Mouse (Mus musculus) heart, embryonic 10.5 days (tissue): ENCODE measurements around the gene Retreg1. TPM values are rescaled to one million over a fixed set of nuclear protein-coding genes. Genes with fewer than 3 reads are reported as not detected.

Experiments used
- DNase-seq: peaks from one replicate; pipeline ENCODE4 v3.0.0-alpha.2; 2017; ENCODE audit warnings: low spot score
- H3K27ac ChIP-seq: fragments of 300-500 bp; sonication (generic); 2 replicates; pipeline ENCODE4 v1.5.1; 2016; ENCODE audit warnings: mild to moderate bottlenecking
- H3K27me3 ChIP-seq: fragments of 300-500 bp; sonication (generic); 2 replicates; pipeline ENCODE4 v1.6.1; 2016; ENCODE audit warnings: mild to moderate bottlenecking; ENCODE audit not compliant: poor library complexity, insufficient read depth, severe bottlenecking
- H3K36me3 ChIP-seq: fragments of 300-500 bp; sonication (generic); 2 replicates; pipeline ENCODE4 v1.6.1; 2016; ENCODE audit warnings: mild to moderate bottlenecking, moderate library complexity
- H3K4me1 ChIP-seq: fragments of 300-500 bp; sonication (generic); 2 replicates; pipeline ENCODE4 v1.6.1; 2016; ENCODE audit warnings: mild to moderate bottlenecking
- H3K4me3 ChIP-seq: fragments of 300-500 bp; sonication (generic); 2 replicates; pipeline ENCODE4 v1.5.1; 2016; ENCODE audit warnings: mild to moderate bottlenecking, moderate library complexity
- H3K9me3 ChIP-seq: fragments of 300-500 bp; sonication (generic); 2 replicates; pipeline ENCODE4 v1.6.1; 2016; ENCODE audit warnings: mild to moderate bottlenecking, moderate library complexity
- WGBS: fragments of 180-500 bp; shearing (Covaris S2); methylation state at CpG from one replicate; pipeline ENCODE4 v1.1.7; 2016; 5-methylcytosine and 5-hydroxymethylcytosine counted together
- polyA plus RNA-seq: library from polyadenylated mRNA; unstranded; fragments of >200 nt; fragmentation: Nextera tagmentation; extraction: Ambion mirVana; gene quantifications from 2 replicates; pipeline ENCODE4 v1.2.1, GENCODE M21; 2016

Retreg1 gene
- polyA plus RNA-seq, 1 experiment from 2014 or later = 20.2 TPM

- peaks cover 27% of the 10 kb centered on the region for H3K4me1 ChIP-seq
- DNase-seq = no peak
- H3K27ac ChIP-seq = no peak overlapping the region
- no peaks in the 10 kb centered on the region for H3K36me3 ChIP-seq
- H3K4me3 ChIP-seq = no peak overlapping the region
- 75% methylated on average over 9 of the region's 9 CpGs for WGBS
- H3K9me3 ChIP-seq = no peaks in the 10 kb centered on the region
- no peaks in the 10 kb centered on the region for H3K27me3 ChIP-seq
Measured at GRCm38 (mm10) chr15:25932497-25932896, 89.5 kb downstream of the Retreg1 start.

DNA sequence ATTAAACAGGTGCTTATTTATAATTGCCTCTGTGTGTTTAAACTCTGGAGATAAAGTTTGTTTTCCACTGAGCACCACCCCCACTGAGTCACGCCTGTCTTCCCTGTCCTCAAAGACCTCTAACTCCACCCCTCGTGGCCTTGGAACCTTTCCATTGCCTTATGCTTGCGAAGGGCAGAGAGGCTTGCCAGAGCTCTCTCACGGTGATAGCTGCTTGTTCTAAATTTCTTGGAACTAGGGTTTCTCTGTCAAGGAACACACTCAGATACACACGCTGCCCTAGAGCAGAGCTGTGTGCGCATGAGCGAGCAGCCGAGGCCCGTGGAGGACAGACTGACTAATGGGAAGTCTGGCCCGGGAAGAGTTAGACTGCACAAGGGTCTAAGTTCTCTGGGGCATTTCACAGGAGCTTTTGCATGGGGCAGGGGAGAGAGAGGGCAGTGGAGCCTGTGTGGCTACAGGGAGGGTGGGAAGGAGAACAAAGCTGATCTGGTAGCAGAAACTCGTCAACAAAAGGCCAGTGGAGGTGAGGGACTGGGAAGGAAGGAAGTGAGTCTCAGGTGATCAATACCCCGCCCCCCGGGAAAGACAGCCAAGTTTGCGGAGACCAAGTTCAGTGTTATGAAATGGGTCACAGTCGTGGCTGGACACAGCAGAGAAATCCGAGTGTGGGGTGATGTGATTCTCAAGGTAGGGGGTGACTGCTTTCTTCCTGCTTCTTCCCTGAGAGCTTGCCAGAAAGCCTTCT lies 90.1 kb downstream of the Retreg1 start:
- no peaks in the 10 kb centered on the region for H3K36me3 ChIP-seq
- no peaks in the 10 kb centered on the region for H3K9me3 ChIP-seq
- no peak overlapping the region for H3K4me3 ChIP-seq
- DNase-seq = no peak
- H3K27me3 ChIP-seq = no peaks in the 10 kb centered on the region
- H3K4me1 ChIP-seq = peaks cover 25% of the 10 kb centered on the region
- peak overlapping the region; percentile 63; the same call in 1 of the 2 replicates for H3K27ac ChIP-seq
- 53% methylated on average over 16 of the region's 16 CpGs for WGBS

DNA sequence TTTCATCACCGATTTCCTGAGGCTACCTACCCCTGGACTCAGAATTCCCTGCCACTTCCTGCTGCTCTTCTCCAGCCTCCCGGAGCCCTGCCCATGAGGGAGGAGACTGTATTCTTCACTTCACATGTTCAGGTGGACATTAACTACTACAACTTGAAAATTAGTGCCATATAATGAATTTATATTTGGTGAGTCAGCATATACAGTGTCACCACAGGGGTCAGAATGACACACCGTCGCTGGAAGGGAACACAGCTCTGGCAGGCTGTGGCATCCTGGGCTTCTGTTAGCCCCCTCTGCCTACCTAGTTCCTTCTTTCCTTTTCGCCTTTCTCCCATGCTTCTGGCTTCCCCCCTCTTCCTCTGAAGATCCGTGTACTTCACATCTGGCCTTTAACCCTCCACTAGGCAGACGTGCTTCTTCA lies 90.7 kb downstream of the Retreg1 start:
- Histone ChIP-seq H3K36me3 (no peaks in the 10 kb centered on the region), H3K27ac (peak overlapping the region; percentile 63; the same call in 1 of the 2 replicates), H3K4me1 (peaks cover 21% of the 10 kb centered on the region), H3K4me3 (no peak overlapping the region), H3K27me3 (no peaks in the 10 kb centered on the region), H3K9me3 (no peaks in the 10 kb centered on the region)
- no peak for DNase-seq
- WGBS = 68% methylated on average over 7 of the region's 7 CpGs

DNA sequence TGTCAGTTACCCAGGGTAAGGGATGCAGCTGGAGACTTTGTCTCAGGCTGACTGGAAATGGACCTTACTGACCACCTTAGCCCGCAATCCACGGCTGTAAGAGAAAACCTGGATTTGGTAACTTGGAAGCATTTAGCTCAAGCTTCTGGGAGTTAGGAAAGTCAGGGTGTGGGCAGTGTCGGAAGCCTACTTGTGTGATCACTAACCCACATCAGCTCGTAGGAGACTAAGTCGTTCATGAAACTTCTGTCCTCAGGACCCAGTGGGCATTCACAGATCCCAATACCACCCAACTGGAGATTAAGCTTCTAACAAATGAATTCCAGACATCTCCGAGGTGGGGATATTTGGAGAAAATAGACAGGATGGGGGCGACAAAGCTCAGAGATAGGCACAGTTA lies 91.4 kb downstream of the Retreg1 start:
- no peak for DNase-seq
- no peak overlapping the region for H3K4me3 ChIP-seq
- no peaks in the 10 kb centered on the region for H3K36me3 ChIP-seq
- no peaks in the 10 kb centered on the region for H3K27me3 ChIP-seq
- no peak overlapping the region for H3K27ac ChIP-seq
- peaks cover 18% of the 10 kb centered on the region for H3K4me1 ChIP-seq
- H3K9me3 ChIP-seq = no peaks in the 10 kb centered on the region
- 78% methylated on average over 7 of the region's 7 CpGs for WGBS

DNA sequence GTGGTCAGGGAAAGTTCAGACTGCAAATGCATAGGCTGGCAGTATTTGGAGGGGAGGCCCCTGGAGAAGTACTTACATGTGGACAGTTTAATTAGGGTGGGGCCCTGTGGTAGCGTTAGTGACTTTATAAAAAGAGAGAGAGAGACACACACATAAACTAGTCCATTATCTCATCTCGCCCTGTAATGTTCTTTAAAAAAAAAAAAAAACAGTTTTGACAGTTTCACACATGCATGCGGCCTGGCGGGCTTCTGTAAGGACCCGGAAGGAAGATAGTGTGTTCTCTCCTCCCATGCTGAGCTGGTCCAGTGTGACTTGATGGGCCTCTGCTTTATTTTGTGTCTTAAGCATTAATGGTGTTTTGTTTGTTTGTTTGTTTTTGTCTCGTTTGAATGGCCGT lies 95.5 kb downstream of the Retreg1 start:
- DNase-seq = no peak
- Histone ChIP-seq H3K36me3 (no peaks in the 10 kb centered on the region), H3K9me3 (no peaks in the 10 kb centered on the region), H3K4me3 (no peak overlapping the region), H3K27ac (no peak overlapping the region), H3K4me1 (peaks cover 9% of the 10 kb centered on the region), H3K27me3 (no peaks in the 10 kb centered on the region)
- 90% methylated on average over 7 of the region's 7 CpGs for WGBS

DNA sequence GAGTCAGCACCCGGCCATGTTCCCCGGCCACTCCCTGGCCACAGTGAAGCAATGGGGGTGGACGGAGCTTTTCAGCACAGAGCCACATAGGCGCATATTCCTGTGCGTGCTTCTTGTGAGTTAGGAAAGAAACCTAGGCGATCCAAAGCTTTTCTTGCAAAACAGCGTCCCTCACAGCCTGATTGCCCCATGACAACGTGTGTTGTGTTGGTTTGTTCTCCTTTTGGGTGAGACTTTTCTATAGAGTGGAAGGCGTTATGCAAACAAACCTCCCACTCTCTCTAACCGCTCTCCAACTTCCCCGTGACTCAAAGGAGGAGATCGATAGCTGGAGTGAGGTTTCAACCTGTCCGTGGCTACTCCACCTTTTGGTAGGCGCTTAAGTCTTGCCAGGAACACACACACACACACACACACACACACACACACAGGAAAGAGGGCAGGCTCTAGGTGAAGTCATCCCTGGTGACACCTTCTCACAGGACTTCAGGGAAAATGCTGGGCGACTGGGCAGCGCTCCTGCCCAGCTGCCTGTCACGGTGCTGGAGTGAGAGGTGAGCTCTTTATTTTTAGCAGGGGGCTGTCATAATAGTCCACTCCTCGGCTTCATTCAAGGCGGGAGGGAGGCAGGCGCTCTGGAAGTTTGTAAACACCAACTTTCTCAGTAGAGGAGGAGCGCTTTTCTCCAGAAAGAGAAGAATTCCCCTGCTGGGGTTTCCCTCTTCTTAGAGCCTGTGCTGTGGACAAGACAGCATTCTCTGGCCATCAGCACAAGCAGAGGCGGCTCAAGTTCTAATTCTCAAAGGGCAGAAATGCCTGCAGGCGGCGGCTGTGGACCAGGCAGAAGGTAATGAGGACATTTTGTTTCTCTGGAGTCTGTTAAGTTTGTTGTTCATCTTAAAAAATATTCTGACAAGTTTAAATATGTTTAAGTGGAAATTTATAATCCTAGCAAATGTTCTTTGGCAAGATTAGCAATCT lies 97.7 kb downstream of the Retreg1 start:
- no peaks in the 10 kb centered on the region for H3K27me3 ChIP-seq
- peak overlapping the region; percentile 60 for H3K4me3 ChIP-seq
- 30% methylated on average over 24 of the region's 24 CpGs for WGBS
- H3K4me1 ChIP-seq = peaks cover 19% of the 10 kb centered on the region
- peak overlapping the region; percentile 86 for H3K27ac ChIP-seq
- no peaks in the 10 kb centered on the region for H3K36me3 ChIP-seq
- no peaks in the 10 kb centered on the region for H3K9me3 ChIP-seq
- DNase-seq = peak; percentile 80

DNA sequence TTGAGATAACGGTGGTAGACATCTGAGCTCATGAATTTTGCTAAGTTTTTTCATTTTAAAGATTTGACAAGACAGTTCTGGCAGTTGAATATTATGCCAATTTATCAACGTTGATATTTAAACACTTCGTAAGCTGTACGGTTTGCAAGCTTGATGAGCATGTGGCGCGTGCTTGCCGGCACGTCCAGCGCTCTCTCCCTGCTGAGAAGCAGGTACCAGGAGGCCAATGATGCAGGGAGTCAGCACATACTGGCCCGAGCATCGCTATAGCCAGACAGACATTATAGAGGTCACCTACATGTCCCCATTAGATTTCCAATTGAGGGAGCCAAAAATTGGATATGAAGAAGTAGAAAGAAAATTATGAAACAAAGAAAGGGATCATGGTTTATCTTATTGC lies 98.5 kb downstream of the Retreg1 start:
- WGBS = 76% methylated on average over 11 of the region's 11 CpGs
- no peaks in the 10 kb centered on the region for H3K36me3 ChIP-seq
- DNase-seq = no peak
- no peaks in the 10 kb centered on the region for H3K9me3 ChIP-seq
- no peaks in the 10 kb centered on the region for H3K27me3 ChIP-seq
- peaks cover 19% of the 10 kb centered on the region for H3K4me1 ChIP-seq
- peak overlapping the region; percentile 60 for H3K4me3 ChIP-seq
- peak overlapping the region; percentile 86 for H3K27ac ChIP-seq

DNA sequence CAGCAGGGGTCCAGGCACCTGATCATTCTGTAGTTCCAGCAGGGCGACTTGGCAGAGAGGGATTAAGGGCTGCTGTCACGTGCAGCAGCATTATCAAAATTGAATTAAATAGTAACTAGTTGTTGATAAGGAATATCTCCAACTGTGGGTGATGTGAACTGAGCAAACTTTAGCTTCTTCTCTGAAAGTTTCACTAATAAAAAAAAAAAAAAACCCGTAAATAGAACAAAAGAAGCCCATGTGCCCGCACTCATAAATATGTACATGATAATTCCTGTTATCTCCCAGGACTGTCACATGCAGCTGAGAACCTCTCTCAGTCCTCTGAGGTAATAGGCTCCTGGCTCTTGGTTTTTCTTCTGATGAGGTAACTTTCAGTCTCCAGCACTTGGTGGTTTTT lies 99.4 kb downstream of the Retreg1 start:
- H3K4me1 ChIP-seq = peaks cover 21% of the 10 kb centered on the region
- H3K9me3 ChIP-seq = no peaks in the 10 kb centered on the region
- H3K36me3 ChIP-seq = no peaks in the 10 kb centered on the region
- peak overlapping the region; percentile 86 for H3K27ac ChIP-seq
- DNase-seq = no peak
- H3K27me3 ChIP-seq = no peaks in the 10 kb centered on the region
- whole genome bisulfite sequencing = 50% methylated on average over 4 of the region's 4 CpGs
- H3K4me3 ChIP-seq = peak overlapping the region; percentile 60

GRCm38 (mm10) chr15:25943386-25944137 lies 100.6 kb downstream of the Retreg1 start:
- Histone ChIP-seq H3K4me1 (peaks cover 27% of the 10 kb centered on the region), H3K27ac (peak overlapping the region; percentile 47; the same call in 1 of the 2 replicates)

GRCm38 (mm10) chr15:25945224-25945623 lies 102.2 kb downstream of the Retreg1 start:
- H3K4me3 ChIP-seq = no peak overlapping the region
- H3K27me3 ChIP-seq = no peaks in the 10 kb centered on the region
- 38% methylated on average over 8 of the region's 8 CpGs for WGBS
- no peak for DNase-seq
- H3K36me3 ChIP-seq = peaks cover 5% of the 10 kb centered on the region; the same call in 1 of the 2 replicates
- peaks cover 32% of the 10 kb centered on the region for H3K4me1 ChIP-seq
- peak overlapping the region; percentile 65; the same call in 1 of the 2 replicates for H3K27ac ChIP-seq
- no peaks in the 10 kb centered on the region for H3K9me3 ChIP-seq

More at GRCm38 (mm10) chr15:25943386-25944137, 100.6 kb downstream of the Retreg1 start:
- Histone ChIP-seq H3K27me3 (no peaks in the 10 kb centered on the region), H3K36me3 (peaks cover 4% of the 10 kb centered on the region; the same call in 1 of the 2 replicates), H3K9me3 (no peaks in the 10 kb centered on the region), H3K4me3 (peak overlapping the region; percentile 60; the same call in 1 of the 2 replicates)
- DNase-seq = no peak
- 81% methylated on average over 15 of the region's 15 CpGs for WGBS

DNA sequence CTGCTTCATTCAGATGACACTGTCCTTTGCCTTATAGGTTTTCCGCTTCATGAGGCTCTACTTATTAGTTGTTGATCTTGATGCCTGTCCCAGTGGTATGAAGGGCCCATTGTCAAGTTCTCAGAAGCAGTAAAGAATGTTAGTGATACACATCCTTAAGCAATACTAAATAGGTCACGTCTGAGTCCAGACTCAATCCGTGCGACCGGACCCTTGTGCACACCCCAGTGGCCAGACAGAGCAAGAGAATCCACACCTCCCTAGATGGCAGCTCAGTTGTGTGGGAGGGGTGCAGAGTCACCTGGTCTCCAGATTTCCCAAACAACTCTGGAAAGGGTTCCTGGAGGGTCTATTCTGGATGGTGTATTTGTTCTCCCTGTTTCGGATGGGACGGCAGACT lies 103.5 kb downstream of the Retreg1 start:
- peaks cover 38% of the 10 kb centered on the region for H3K4me1 ChIP-seq
- no peaks in the 10 kb centered on the region for H3K27me3 ChIP-seq
- no peak overlapping the region for H3K4me3 ChIP-seq
- no peak for DNase-seq
- H3K9me3 ChIP-seq = no peaks in the 10 kb centered on the region
- H3K36me3 ChIP-seq = peaks cover 5% of the 10 kb centered on the region; the same call in 1 of the 2 replicates
- no peak overlapping the region for H3K27ac ChIP-seq
- WGBS = 89% methylated on average over 7 of the region's 7 CpGs

DNA sequence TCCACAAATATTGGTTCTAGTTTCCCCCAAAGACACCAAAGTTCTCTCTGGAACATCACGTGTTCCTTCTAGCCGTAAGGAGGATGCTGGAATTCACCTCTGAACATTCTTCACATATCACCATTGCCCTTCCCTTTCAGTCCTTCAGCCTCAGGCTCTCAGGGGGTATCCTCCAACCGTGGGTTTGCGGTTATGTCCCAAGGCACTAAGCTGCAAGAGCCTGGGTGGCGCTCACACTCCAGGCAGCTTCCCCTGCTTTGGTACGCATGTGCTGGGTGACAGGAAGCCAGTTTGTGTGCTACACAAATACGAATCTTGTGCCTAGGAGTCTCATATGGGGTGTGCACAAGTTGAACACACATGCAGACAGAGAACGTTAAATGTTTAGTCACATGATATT lies 104.4 kb downstream of the Retreg1 start:
- Histone ChIP-seq H3K27ac (no peak overlapping the region), H3K36me3 (peaks cover 5% of the 10 kb centered on the region; the same call in 1 of the 2 replicates), H3K4me3 (no peak overlapping the region), H3K27me3 (no peaks in the 10 kb centered on the region), H3K9me3 (no peaks in the 10 kb centered on the region), H3K4me1 (peaks cover 38% of the 10 kb centered on the region)
- DNase-seq = no peak
- WGBS = 77% methylated on average over 8 of the region's 8 CpGs
